Mouse (Mus musculus) embryonic facial prominence, embryonic 13.5 days (tissue): ENCODE measurements at regions not wholly inside any gene's neighbourhood (a gene's known extent, or its start where the extent isn't known, plus 50 kb on each side); places are given as distances from the start of the nearest gene placed in this dataset.

Experiments
- ATAC-seq: fragments of 200-750 bp; cut with Nextera tagmentation; 2 replicates; pipeline ENCODE4 v1.8.0; 2017; ENCODE audit warnings: low read depth; ENCODE audit not compliant: insufficient number of reproducible peaks, insufficient read depth, low FRiP score, low TSS enrichment
- H3K27ac ChIP-seq: fragments of 300-500 bp; sonication (generic); 2 replicates; pipeline ENCODE4 v1.5.1; 2015; ENCODE audit warnings: moderate library complexity, mild to moderate bottlenecking, inconsistent platforms
- H3K27me3 ChIP-seq: fragments of 300-500 bp; sonication (generic); 2 replicates; pipeline ENCODE4 v1.6.1; 2015; ENCODE audit warnings: mild to moderate bottlenecking, inconsistent platforms
- H3K36me3 ChIP-seq: fragments of 300-500 bp; sonication (generic); 2 replicates; pipeline ENCODE4 v1.6.1; 2015; ENCODE audit warnings: mild to moderate bottlenecking, inconsistent platforms
- H3K4me1 ChIP-seq: fragments of 300-500 bp; sonication (generic); 2 replicates; pipeline ENCODE4 v1.6.1; 2015; ENCODE audit warnings: inconsistent platforms
- H3K4me2 ChIP-seq: fragments of 300-500 bp; sonication (generic); 2 replicates; pipeline ENCODE4 v1.6.1; 2015; ENCODE audit warnings: moderate library complexity, mild to moderate bottlenecking, inconsistent platforms
- H3K4me3 ChIP-seq: fragments of 300-500 bp; sonication (generic); 2 replicates; pipeline ENCODE4 v1.5.1; 2015; ENCODE audit warnings: mild to moderate bottlenecking, inconsistent platforms
- H3K9ac ChIP-seq: fragments of 300-500 bp; sonication (generic); 2 replicates; pipeline ENCODE4 v1.6.1; 2015; ENCODE audit warnings: mild to moderate bottlenecking, inconsistent platforms
- H3K9me3 ChIP-seq: fragments of 300-500 bp; sonication (generic); 2 replicates; pipeline ENCODE4 v1.6.1; 2016; ENCODE audit warnings: inconsistent platforms
- WGBS: fragments of 180-500 bp; shearing (Covaris S2); methylation state at CpG from one replicate; pipeline ENCODE4 v1.1.7; 2015; ENCODE audit warnings: mixed read lengths; 5-methylcytosine and 5-hydroxymethylcytosine counted together

GRCm38 (mm10) chr16:25059504-25059992 lies 227.1 kb upstream of the Tprg start:
- H3K4me1 ChIP-seq: peaks cover 18% of the 10 kb centered on the region
- 0 out of 2 replicates have a peak, but pooled peaks cover 5% of the 10 kb centered on the region for H3K27me3 ChIP-seq
- peak overlapping the region; percentile 72 for H3K4me2 ChIP-seq
- peak overlapping the region; percentile 57 for H3K4me3 ChIP-seq
- peak overlapping the region; percentile 72 for H3K9ac ChIP-seq
- H3K36me3 ChIP-seq: no peaks in the 10 kb centered on the region
- H3K27ac ChIP-seq: peak overlapping the region; percentile 96
- WGBS: under 1% methylated on average over 12 of the region's 12 CpGs
- no peaks in the 10 kb centered on the region for H3K9me3 ChIP-seq
- peak; percentile 33; the same call in 1 of the 2 replicates for ATAC-seq

GRCm38 (mm10) chr16:25060266-25060665 lies 226.4 kb upstream of the Tprg start:
- Histone ChIP-seq H3K27ac (peak overlapping the region; percentile 96), H3K4me2 (peak overlapping the region; percentile 72; the same call in 1 of the 2 replicates), H3K9ac (no peak overlapping the region), H3K36me3 (no peaks in the 10 kb centered on the region), H3K4me1 (peaks cover 18% of the 10 kb centered on the region), H3K27me3 (0 out of 2 replicates have a peak, but pooled peaks cover 5% of the 10 kb centered on the region), H3K4me3 (no peak overlapping the region), H3K9me3 (no peaks in the 10 kb centered on the region)
- WGBS: 74% methylated on average over 8 of the region's 8 CpGs
- no peak for ATAC-seq

GRCm38 (mm10) chr16:25061631-25062030 lies 225.0 kb upstream of the Tprg start:
- H3K27me3 ChIP-seq: 0 out of 2 replicates have a peak, but pooled peaks cover 5% of the 10 kb centered on the region
- WGBS: 62% methylated on average over 4 of the region's 4 CpGs
- no peaks in the 10 kb centered on the region for H3K36me3 ChIP-seq
- no peaks in the 10 kb centered on the region for H3K9me3 ChIP-seq
- H3K9ac ChIP-seq: no peak overlapping the region
- no peak for ATAC-seq
- H3K27ac ChIP-seq: no peak overlapping the region
- peaks cover 18% of the 10 kb centered on the region for H3K4me1 ChIP-seq
- no peak overlapping the region for H3K4me3 ChIP-seq
- no peak overlapping the region for H3K4me2 ChIP-seq

- H3K27ac ChIP-seq: no peak overlapping the region
- no peaks in the 10 kb centered on the region for H3K9me3 ChIP-seq
- no peak for ATAC-seq
- no peak overlapping the region for H3K4me3 ChIP-seq
- peaks cover 7% of the 10 kb centered on the region for H3K4me1 ChIP-seq
- 0 out of 2 replicates have a peak, but pooled peaks cover 5% of the 10 kb centered on the region for H3K27me3 ChIP-seq
- H3K36me3 ChIP-seq: no peaks in the 10 kb centered on the region
- H3K9ac ChIP-seq: no peak overlapping the region
- H3K4me2 ChIP-seq: no peak overlapping the region
These were observed 222.6 kb upstream of the Tprg start for GRCm38 (mm10) chr16:25063981-25064380.

GRCm38 (mm10) chr16:25064538-25064937 lies 222.1 kb upstream of the Tprg start:
- H3K4me3 ChIP-seq: no peak overlapping the region
- no peaks in the 10 kb centered on the region for H3K9me3 ChIP-seq
- no peak for ATAC-seq
- no peaks in the 10 kb centered on the region for H3K36me3 ChIP-seq
- no peak overlapping the region for H3K27ac ChIP-seq
- no peak overlapping the region for H3K4me2 ChIP-seq
- no peak overlapping the region for H3K9ac ChIP-seq
- 0 out of 2 replicates have a peak, but pooled peaks cover 5% of the 10 kb centered on the region for H3K27me3 ChIP-seq
- 14% methylated on average over 4 of the region's 4 CpGs for WGBS
- peaks cover 7% of the 10 kb centered on the region for H3K4me1 ChIP-seq

- H3K36me3 ChIP-seq: no peaks in the 10 kb centered on the region
- WGBS: 65% methylated on average over 7 of the region's 7 CpGs
- no peak overlapping the region for H3K4me3 ChIP-seq
- ATAC-seq: no peak
- H3K27me3 ChIP-seq: 0 out of 2 replicates have a peak, but pooled peaks cover 5% of the 10 kb centered on the region
- no peaks in the 10 kb centered on the region for H3K9me3 ChIP-seq
- no peak overlapping the region for H3K9ac ChIP-seq
- no peak overlapping the region for H3K27ac ChIP-seq
- no peak overlapping the region for H3K4me2 ChIP-seq
- H3K4me1 ChIP-seq: no peaks in the 10 kb centered on the region
These were observed 219.8 kb upstream of the Tprg start for GRCm38 (mm10) chr16:25066822-25067221.

GRCm38 (mm10) chr16:25067276-25068249 lies 219.1 kb upstream of the Tprg start:
- Histone ChIP-seq H3K27me3 (0 out of 2 replicates have a peak, but pooled peaks cover 3% of the 10 kb centered on the region), H3K27ac (no peak overlapping the region), H3K4me2 (no peak overlapping the region), H3K4me3 (no peak overlapping the region), H3K36me3 (no peaks in the 10 kb centered on the region), H3K9ac (no peak overlapping the region), H3K9me3 (no peaks in the 10 kb centered on the region), H3K4me1 (no peaks in the 10 kb centered on the region)
- 50% methylated on average over 8 of the region's 8 CpGs for WGBS
- no peak for ATAC-seq

GRCm38 (mm10) chr16:25080811-25081210 lies 205.8 kb upstream of the Tprg start:
- H3K27ac ChIP-seq: no peak overlapping the region
- no peaks in the 10 kb centered on the region for H3K36me3 ChIP-seq
- no peaks in the 10 kb centered on the region for H3K4me1 ChIP-seq
- 92% methylated on average over 6 of the region's 6 CpGs for WGBS
- no peaks in the 10 kb centered on the region for H3K27me3 ChIP-seq
- no peak overlapping the region for H3K9ac ChIP-seq
- H3K4me2 ChIP-seq: no peak overlapping the region
- no peaks in the 10 kb centered on the region for H3K9me3 ChIP-seq
- H3K4me3 ChIP-seq: no peak overlapping the region
- no peak for ATAC-seq

GRCm38 (mm10) chr16:25083729-25084128 lies 202.9 kb upstream of the Tprg start:
- no peak overlapping the region for H3K27ac ChIP-seq
- H3K27me3 ChIP-seq: no peaks in the 10 kb centered on the region
- no peaks in the 10 kb centered on the region for H3K9me3 ChIP-seq
- H3K4me1 ChIP-seq: peaks cover 7% of the 10 kb centered on the region
- ATAC-seq: no peak
- 91% methylated on average over 1 of the region's 1 CpGs for WGBS
- H3K4me3 ChIP-seq: no peak overlapping the region
- no peaks in the 10 kb centered on the region for H3K36me3 ChIP-seq
- H3K4me2 ChIP-seq: no peak overlapping the region
- H3K9ac ChIP-seq: no peak overlapping the region

GRCm38 (mm10) chr16:25087741-25088648 lies 198.6 kb upstream of the Tprg start:
- no peaks in the 10 kb centered on the region for H3K9me3 ChIP-seq
- H3K27me3 ChIP-seq: no peaks in the 10 kb centered on the region
- H3K27ac ChIP-seq: no peak overlapping the region; the same call in 1 of the 2 replicates
- peaks cover 7% of the 10 kb centered on the region for H3K4me1 ChIP-seq
- H3K9ac ChIP-seq: no peak overlapping the region
- 56% methylated on average over 10 of the region's 10 CpGs for WGBS
- H3K36me3 ChIP-seq: no peaks in the 10 kb centered on the region
- H3K4me3 ChIP-seq: no peak overlapping the region
- no peak overlapping the region for H3K4me2 ChIP-seq
- ATAC-seq: no peak

- Histone ChIP-seq H3K4me2 (no peak overlapping the region), H3K4me1 (peaks cover 7% of the 10 kb centered on the region), H3K9ac (no peak overlapping the region), H3K4me3 (no peak overlapping the region), H3K9me3 (no peaks in the 10 kb centered on the region), H3K27ac (no peak overlapping the region), H3K36me3 (no peaks in the 10 kb centered on the region), H3K27me3 (no peaks in the 10 kb centered on the region)
- no peak for ATAC-seq
- WGBS: 87% methylated on average over 2 of the region's 2 CpGs
These were observed 198.0 kb upstream of the Tprg start for GRCm38 (mm10) chr16:25088649-25089019.
